Mouse (Mus musculus): Measurements from ENCODE around the gene Tpte. TPM values are rescaled to one million over a fixed set of nuclear protein-coding genes. Genes with fewer than 3 reads are reported as not detected.

Tpte gene
- not detected in 2 replicates for polyA plus RNA-seq (2016; fragmentation: Nextera tagmentation; extraction: Ambion mirVana)

GRCm38 (mm10) chr8:22282999-22283491 is at the start of gene Tpte:
Gene Tpte (plus strand): TSS chr8:22283441.
- H3K4me1 ChIP-seq, result no peaks in the 10 kb centered on the region
- no peak within 1 kb of the TSS for H3K27ac ChIP-seq (replicated peaks)
- WGBS, result 75% methylated on average over 2 of the region's 2 CpGs
- no peak within 1 kb of the TSS for H3K4me3 ChIP-seq
- no peak for DNase-seq (ENCODE audit: low spot score)
- no peaks in the 10 kb centered on the region for H3K36me3 ChIP-seq
- no peaks in the 10 kb centered on the region for H3K27me3 ChIP-seq (ENCODE audit: low read depth, poor library complexity, severe bottlenecking)
- no peaks in the 10 kb centered on the region for H3K9me3 ChIP-seq (replicated peaks)

- Histone ChIP-seq H3K27me3 (ENCODE audit: low read depth, poor library complexity, severe bottlenecking) (no peaks in the 10 kb centered on the region), H3K27ac (replicated peaks) (no peak overlapping the region), H3K4me1 (no peaks in the 10 kb centered on the region), H3K4me3 (no peak overlapping the region), H3K9me3 (replicated peaks) (no peaks in the 10 kb centered on the region), H3K36me3 (no peaks in the 10 kb centered on the region)
- DNase-seq (ENCODE audit: low spot score), result no peak
- 92% methylated on average over 9 of the region's 9 CpGs for WGBS
Measured at GRCm38 (mm10) chr8:22242986-22243385, 40.3 kb upstream of the Tpte start.

- Histone ChIP-seq H3K4me1 (no peaks in the 10 kb centered on the region), H3K9me3 (replicated peaks) (no peaks in the 10 kb centered on the region), H3K4me3 (no peak overlapping the region), H3K27me3 (ENCODE audit: low read depth, poor library complexity, severe bottlenecking) (no peaks in the 10 kb centered on the region), H3K36me3 (no peaks in the 10 kb centered on the region), H3K27ac (replicated peaks) (no peak overlapping the region)
- no peak for DNase-seq (ENCODE audit: low spot score)
- 89% methylated on average over 1 of the region's 1 CpGs for WGBS
Measured at GRCm38 (mm10) chr8:22245663-22246062, 37.6 kb upstream of the Tpte start.

GRCm38 (mm10) chr8:22247956-22248355 is 35.3 kb upstream of the Tpte start:
- Histone ChIP-seq H3K27me3 (ENCODE audit: low read depth, poor library complexity, severe bottlenecking) (no peaks in the 10 kb centered on the region), H3K4me1 (no peaks in the 10 kb centered on the region), H3K36me3 (no peaks in the 10 kb centered on the region), H3K4me3 (no peak overlapping the region), H3K27ac (replicated peaks) (no peak overlapping the region), H3K9me3 (replicated peaks) (no peaks in the 10 kb centered on the region)
- DNase-seq (ENCODE audit: low spot score), result no peak
- WGBS, result 82% methylated on average over 12 of the region's 12 CpGs

GRCm38 (mm10) chr8:22249080-22249479 is 34.2 kb upstream of the Tpte start:
- Histone ChIP-seq H3K27me3 (ENCODE audit: low read depth, poor library complexity, severe bottlenecking) (no peaks in the 10 kb centered on the region), H3K36me3 (no peaks in the 10 kb centered on the region), H3K27ac (replicated peaks) (no peak overlapping the region), H3K4me3 (no peak overlapping the region), H3K4me1 (no peaks in the 10 kb centered on the region), H3K9me3 (replicated peaks) (peaks cover 2% of the 10 kb centered on the region; the same call in 1 of the 2 replicates)
- no peak for DNase-seq (ENCODE audit: low spot score)
- 86% methylated on average over 9 of the region's 9 CpGs for WGBS

GRCm38 (mm10) chr8:22258946-22259450 is 24.2 kb upstream of the Tpte start:
- WGBS, result 85% methylated on average over 18 of the region's 18 CpGs
- no peak overlapping the region for H3K27ac ChIP-seq (replicated peaks)
- H3K36me3 ChIP-seq, result peaks cover 11% of the 10 kb centered on the region
- H3K9me3 ChIP-seq (replicated peaks), result peaks cover 9% of the 10 kb centered on the region; the same call in 1 of the 2 replicates
- peaks cover 14% of the 10 kb centered on the region; the same call in 1 of the 2 replicates for H3K4me1 ChIP-seq
- H3K27me3 ChIP-seq (ENCODE audit: low read depth, poor library complexity, severe bottlenecking), result no peaks in the 10 kb centered on the region
- DNase-seq (ENCODE audit: low spot score), result no peak
- no peak overlapping the region for H3K4me3 ChIP-seq

- Histone ChIP-seq H3K27me3 (ENCODE audit: low read depth, poor library complexity, severe bottlenecking) (no peaks in the 10 kb centered on the region), H3K36me3 (peaks cover 11% of the 10 kb centered on the region), H3K4me1 (peaks cover 14% of the 10 kb centered on the region; the same call in 1 of the 2 replicates), H3K27ac (replicated peaks) (no peak overlapping the region), H3K9me3 (replicated peaks) (peaks cover 6% of the 10 kb centered on the region; the same call in 1 of the 2 replicates), H3K4me3 (no peak overlapping the region)
- WGBS, result 73% methylated on average over 12 of the region's 12 CpGs
- no peak for DNase-seq (ENCODE audit: low spot score)
Measured at GRCm38 (mm10) chr8:22259531-22259930, 23.7 kb upstream of the Tpte start.

GRCm38 (mm10) chr8:22260091-22260722 is 23.0 kb upstream of the Tpte start:
- Histone ChIP-seq H3K9me3 (replicated peaks) (0 out of 2 replicates have a peak, but pooled peaks cover 6% of the 10 kb centered on the region), H3K27me3 (ENCODE audit: low read depth, poor library complexity, severe bottlenecking) (no peaks in the 10 kb centered on the region), H3K4me3 (no peak overlapping the region), H3K36me3 (peaks cover 11% of the 10 kb centered on the region), H3K4me1 (peaks cover 14% of the 10 kb centered on the region; the same call in 1 of the 2 replicates), H3K27ac (replicated peaks) (no peak overlapping the region)
- 59% methylated on average over 9 of the region's 9 CpGs for WGBS
- DNase-seq (ENCODE audit: low spot score), result no peak

- no peak for DNase-seq (ENCODE audit: low spot score)
- Histone ChIP-seq H3K9me3 (replicated peaks) (0 out of 2 replicates have a peak, but pooled peaks cover 6% of the 10 kb centered on the region), H3K27me3 (ENCODE audit: low read depth, poor library complexity, severe bottlenecking) (no peaks in the 10 kb centered on the region), H3K4me3 (no peak overlapping the region), H3K27ac (replicated peaks) (no peak overlapping the region), H3K36me3 (peaks cover 11% of the 10 kb centered on the region), H3K4me1 (peaks cover 14% of the 10 kb centered on the region; the same call in 1 of the 2 replicates)
- 89% methylated on average over 3 of the region's 3 CpGs for WGBS
Measured at GRCm38 (mm10) chr8:22262267-22262666, 21.0 kb upstream of the Tpte start.

GRCm38 (mm10) chr8:22264292-22264691 is 18.9 kb upstream of the Tpte start:
- Histone ChIP-seq H3K36me3 (no peaks in the 10 kb centered on the region), H3K27ac (replicated peaks) (no peak overlapping the region), H3K9me3 (replicated peaks) (no peaks in the 10 kb centered on the region), H3K4me1 (peaks cover 12% of the 10 kb centered on the region; the same call in 1 of the 2 replicates), H3K27me3 (ENCODE audit: low read depth, poor library complexity, severe bottlenecking) (no peaks in the 10 kb centered on the region), H3K4me3 (no peak overlapping the region)
- no peak for DNase-seq (ENCODE audit: low spot score)
- whole genome bisulfite sequencing, result 75% methylated on average over 6 of the region's 6 CpGs

GRCm38 (mm10) chr8:22264787-22265186 is 18.5 kb upstream of the Tpte start:
- 87% methylated on average over 6 of the region's 6 CpGs for WGBS
- no peak for DNase-seq (ENCODE audit: low spot score)
- H3K27ac ChIP-seq (replicated peaks), result no peak overlapping the region
- no peaks in the 10 kb centered on the region for H3K9me3 ChIP-seq (replicated peaks)
- H3K27me3 ChIP-seq (ENCODE audit: low read depth, poor library complexity, severe bottlenecking), result no peaks in the 10 kb centered on the region
- peaks cover 8% of the 10 kb centered on the region; the same call in 1 of the 2 replicates for H3K4me1 ChIP-seq
- no peak overlapping the region for H3K4me3 ChIP-seq
- no peaks in the 10 kb centered on the region for H3K36me3 ChIP-seq

GRCm38 (mm10) chr8:22265194-22265593 is 18.0 kb upstream of the Tpte start:
- no peaks in the 10 kb centered on the region for H3K36me3 ChIP-seq
- no peaks in the 10 kb centered on the region for H3K27me3 ChIP-seq (ENCODE audit: low read depth, poor library complexity, severe bottlenecking)
- H3K27ac ChIP-seq (replicated peaks), result no peak overlapping the region
- WGBS, result 94% methylated on average over 1 of the region's 1 CpGs
- no peaks in the 10 kb centered on the region for H3K9me3 ChIP-seq (replicated peaks)
- H3K4me1 ChIP-seq, result peaks cover 4% of the 10 kb centered on the region; the same call in 1 of the 2 replicates
- no peak for DNase-seq (ENCODE audit: low spot score)
- H3K4me3 ChIP-seq, result no peak overlapping the region

GRCm38 (mm10) chr8:22266809-22267208 is 16.4 kb upstream of the Tpte start:
- Histone ChIP-seq H3K36me3 (no peaks in the 10 kb centered on the region), H3K4me3 (no peak overlapping the region), H3K27ac (replicated peaks) (no peak overlapping the region), H3K27me3 (ENCODE audit: low read depth, poor library complexity, severe bottlenecking) (no peaks in the 10 kb centered on the region), H3K4me1 (no peaks in the 10 kb centered on the region), H3K9me3 (replicated peaks) (no peaks in the 10 kb centered on the region)
- 93% methylated on average over 3 of the region's 3 CpGs for WGBS
- DNase-seq (ENCODE audit: low spot score), result no peak
